Mouse (Mus musculus): ENCODE measurements around the gene Klk10. TPM values are rescaled to one million over a fixed set of nuclear protein-coding genes. Genes with fewer than 3 reads are reported as not detected.
A peak's percentile ranks its signal among the peaks of the same experiment; 100 is the strongest.

Gene Klk10
- total and polyA plus RNA-seq, 3 experiments: not detected

- no peak for TF ChIP-seq SIN3A (IDR thresholded peaks at IDR 0.05; ENCODE audit: low read length)
- no peak for TF ChIP-seq E2F4 (IDR thresholded peaks at IDR 0.05; ENCODE audit: insufficient replicate concordance, low read depth, low read length)
- TF ChIP-seq TCF12 (IDR thresholded peaks at IDR 0.05; ENCODE audit: low read depth, low read length): 0 out of 2 replicates have a peak, but pooled peaks have one; percentile 17
- TF ChIP-seq CHD1 (IDR thresholded peaks at IDR 0.05; ENCODE audit: low read depth, low read length): no peak
- TF ChIP-seq NRF1 (IDR thresholded peaks at IDR 0.05; ENCODE audit: low read depth, low read length): no peak
- no peak for TF ChIP-seq MXI1 (IDR thresholded peaks at IDR 0.05; ENCODE audit: low read depth, low read length)
- TF ChIP-seq ELF1 (IDR thresholded peaks at IDR 0.05; ENCODE audit: low read depth, low read length): peak; percentile 86
- no peak for TF ChIP-seq POLR2A (IDR thresholded peaks at IDR 0.05; ENCODE audit: low read depth, low read length)
- no peak for TF ChIP-seq MYC (IDR thresholded peaks at IDR 0.05; ENCODE audit: low read depth, low read length)
- no peak for TF ChIP-seq BHLHE40 (IDR thresholded peaks at IDR 0.05; ENCODE audit: low read depth, low read length)
- TF ChIP-seq MAZ (IDR thresholded peaks at IDR 0.05; ENCODE audit: low read depth, low read length): no peak
- TF ChIP-seq EP300 (IDR thresholded peaks at IDR 0.05; ENCODE audit: low read length): no peak
- no peak for TF ChIP-seq NELFE (IDR thresholded peaks at IDR 0.05; ENCODE audit: low read depth, low read length)
- peak; percentile 43 for TF ChIP-seq SMC3 (IDR thresholded peaks at IDR 0.05; ENCODE audit: low read depth, low read length)
These were observed 1.7 kb downstream of the Klk10 start (continued) for GRCm38 (mm10) chr7:43782275-43783265.

- H3K4me2 ChIP-seq (ENCODE audit: insufficient read depth, low read depth, poor library complexity, severe bottlenecking): no peak overlapping the region
- H3K4me1 ChIP-seq (ENCODE audit: control insufficient read depth in 1 of 2, insufficient read depth in 2 of 2): peaks cover 5 to 7% of the 10 kb centered on the region in 2 experiments; a peak in 1 of 4 replicates
- H3K4me3 ChIP-seq (replicated peaks in 1 of 3; ENCODE audit: low read depth in 2 of 3, low read length in 2 of 3, poor library complexity in 1 of 3): no peak overlapping the region
- dilution Hi-C loops (cut with MboI; ENCODE audit: extremely low pct_ligation_motif_present, extremely low pct_unique_long_range_greater_than_20kb, low sequenced_read_pairs) (no loop called here), in situ Hi-C loops (cut with MboI; ENCODE audit: low pct_ligation_motif_present, low pct_unique_long_range_greater_than_20kb, low sequenced_read_pairs) (loop anchor here (25.0 kb wide), 1 partner anchor 298 kb away; the partner anchor contains the start of gene Iglon5)
- DNase-seq (ENCODE audit: extremely low read depth): no peak
- H3K36me3 ChIP-seq (replicated peaks in 1 of 2; ENCODE audit: control insufficient read depth in 1 of 2, insufficient read depth in 1 of 2, low read length in 1 of 2): no peaks in the 10 kb centered on the region
- peaks cover 78% of the 10 kb centered on the region for H3K27me3 ChIP-seq (replicated peaks)
- no peaks in the 10 kb centered on the region for H3K9me3 ChIP-seq (replicated peaks; ENCODE audit: low read length)
- H3K9ac ChIP-seq (ENCODE audit: insufficient read depth, low read depth): no peak overlapping the region
- no peaks in the 10 kb centered on the region for H3K79me2 ChIP-seq (replicated peaks; ENCODE audit: control insufficient read depth, extremely low read depth, insufficient read depth, poor library complexity, severe bottlenecking)
- H3K27ac ChIP-seq (ENCODE audit: insufficient read depth, low read depth): no peak overlapping the region
- peak; percentile 12 for TF ChIP-seq RAD21 (IDR thresholded peaks at IDR 0.05; ENCODE audit: low read depth, low read length)
- peak in 1 of 2 experiments; percentile 44; a peak in 2 of 4 replicates for TF ChIP-seq CTCF (conservative IDR thresholded peaks at IDR 0.05 in 1 of 2, IDR thresholded peaks at IDR 0.05 in 1 of 2; ENCODE audit: low read depth in 2 of 2, low read length in 2 of 2)
- no peak for TF ChIP-seq USF2 (conservative IDR thresholded peaks at IDR 0.05; ENCODE audit: low read depth, low read length)
- TF ChIP-seq PAX5 (IDR thresholded peaks at IDR 0.05; ENCODE audit: low read length): no peak
- TF ChIP-seq SMC3 (IDR thresholded peaks at IDR 0.05; ENCODE audit: low read depth, low read length): peak; percentile 10
These were observed 4.5 kb downstream of the Klk10 start for GRCm38 (mm10) chr7:43785286-43785685.

Data from CH12.LX (cell line).